Comparison of ENCODE assay signal across 8 mouse cellular contexts in genomic region chr5:90964316-90964715, GRCm38 (mm10). TPM values are rescaled to one million over a fixed set of nuclear protein-coding genes. Genes with fewer than 3 reads are reported as not detected.
DNase-seq lines count a peak whose midpoint lies in the region; ATAC-seq and TF ChIP-seq lines count a peak whose summit lies in the region.

No protein-coding gene starts in this region.

- intact Hi-C loops in left cerebral cortex, postnatal 14 days (cut with DNase I): no loop called here

- no peaks in the 10 kb centered on the region for H3K27me3 ChIP-seq in forebrain, postnatal 0 days (ENCODE audit: insufficient read depth, low read length)
- H3K27me3 ChIP-seq in forebrain, embryonic 16.5 days (replicated peaks; ENCODE audit: control insufficient read depth, insufficient read depth, low read length): no peaks in the 10 kb centered on the region

- H3K27ac ChIP-seq in forebrain, postnatal 0 days (ENCODE audit: low read depth, low read length): no peak overlapping the region
- H3K27ac ChIP-seq in forebrain, embryonic 16.5 days (ENCODE audit: low read length): no peak overlapping the region

- no peaks in the 10 kb centered on the region for H3K4me1 ChIP-seq in forebrain, postnatal 0 days (ENCODE audit: insufficient read depth)
- H3K4me1 ChIP-seq in forebrain, embryonic 16.5 days (replicated peaks; ENCODE audit: control insufficient read depth, insufficient read depth, low read length): no peaks in the 10 kb centered on the region

- H3K4me3 ChIP-seq in forebrain, postnatal 0 days (ENCODE audit: low read depth, low read length): no peak overlapping the region
- no peak overlapping the region for H3K4me3 ChIP-seq in forebrain, embryonic 16.5 days (replicated peaks; ENCODE audit: low read length)

- peaks cover 4% of the 10 kb centered on the region; the same call in 1 of the 2 replicates for H3K36me3 ChIP-seq in forebrain, postnatal 0 days (ENCODE audit: insufficient read depth)
- H3K36me3 ChIP-seq in forebrain, embryonic 16.5 days (ENCODE audit: control insufficient read depth, insufficient read depth): peaks cover 2% of the 10 kb centered on the region; the same call in 1 of the 2 replicates

- DNase-seq in forebrain, postnatal 0 days: no peak
- DNase-seq in urinary bladder, postnatal 14 days (ENCODE audit: low spot score): peak; percentile 14
- no peak for DNase-seq in urinary bladder, adult 2 months (ENCODE audit: low spot score)
- DNase-seq in kidney, postnatal 14 days: peak; percentile 9
- peak; percentile 43 for DNase-seq in retina, embryonic 14.5 days (ENCODE audit: low spot score)
- DNase-seq in left cerebral cortex, postnatal 14 days (ENCODE audit: low spot score in 2 of 2): no peak
- no peak for DNase-seq in right cerebral cortex, postnatal 25 days

- H3K9ac ChIP-seq in forebrain, postnatal 0 days: no peak overlapping the region
- no peak overlapping the region for H3K9ac ChIP-seq in forebrain, embryonic 16.5 days (replicated peaks; ENCODE audit: low read depth, low read length)

- H3K4me2 ChIP-seq in forebrain, postnatal 0 days (ENCODE audit: low read depth): no peak overlapping the region
- no peak overlapping the region for H3K4me2 ChIP-seq in forebrain, embryonic 16.5 days (ENCODE audit: low read length)

- no peak for ATAC-seq in forebrain, postnatal 0 days
- no peak for ATAC-seq in forebrain, embryonic 16.5 days

- WGBS in forebrain, postnatal 0 days: 63% methylated on average over 4 of the region's 4 CpGs
- 62% methylated on average over 4 of the region's 4 CpGs for WGBS in forebrain, embryonic 16.5 days

- TF ChIP-seq CTCF in forebrain, postnatal 0 days (IDR thresholded peaks at IDR 0.05; ENCODE audit: low read depth): peak; percentile 47

- H3K9me3 ChIP-seq in forebrain, postnatal 0 days (ENCODE audit: low read length): no peaks in the 10 kb centered on the region
- no peaks in the 10 kb centered on the region for H3K9me3 ChIP-seq in forebrain, embryonic 16.5 days (ENCODE audit: control insufficient read depth, low read length)

RNA-seq across cellular contexts. Expression of gene Mthfd2l, which starts 33.4 kb away (rescaled TPM):
- 74.5 and 76.1 TPM in 2 replicates for total RNA-seq in forebrain, postnatal 0 days (2014; rRNA removed)
- 43.3 and 46.6 TPM in 2 replicates for polyA plus RNA-seq in forebrain, postnatal 0 days (2015; fragmentation: Nextera tagmentation; extraction: Ambion mirVana)
- 58.7 and 62.8 TPM in 2 replicates for polyA plus RNA-seq in forebrain, embryonic 16.5 days (2015; fragmentation: Nextera tagmentation; extraction: Ambion mirVana)
- polyA plus RNA-seq in urinary bladder, adult 2 months (2012; rRNA removed): 25.9 and 32.4 TPM in 2 replicates
- 10 to 100 TPM; 10.7 to 15.7 TPM for total RNA-seq in left cerebral cortex, postnatal 14 days (2021)

Comparison
In these comparisons a context has a peak if more than half of its experiments do, and no peak if none do; other contexts are left out.
1. DNase-seq: peak in urinary bladder, postnatal 14 days (single experiment), kidney, postnatal 14 days (single experiment) and retina, embryonic 14.5 days (single experiment); none in forebrain, postnatal 0 days (single experiment), urinary bladder, adult 2 months (single experiment), left cerebral cortex, postnatal 14 days (0 of 2) and right cerebral cortex, postnatal 25 days (single experiment).